Mouse (Mus musculus): ENCODE results near the gene Gtpbp3.

The Gtpbp3 gene

GRCm38 (mm10) chr8:71537028-71537867, 49.3 kb downstream of the Gtpbp3 start, which contains the start of gene Bst2:
Gene Bst2, minus strand, starts transcription at chr8:71537456.
- DNase-seq, result peak; percentile 89

- DNase-seq, result peak; percentile 88
These were observed 54.9 kb downstream of the Gtpbp3 start, which contains the start of gene Mvb12a for GRCm38 (mm10) chr8:71542632-71543343. Gene Mvb12a, plus strand, starts transcription at chr8:71542922.

- no peak for DNase-seq
These were observed 55.9 kb downstream of the Gtpbp3 start for GRCm38 (mm10) chr8:71543755-71544154.

- DNase-seq, result no peak
These were observed 57.1 kb downstream of the Gtpbp3 start for GRCm38 (mm10) chr8:71545053-71545452.

GRCm38 (mm10) chr8:71547590-71547989, 59.7 kb downstream of the Gtpbp3 start:
- DNase-seq, result peak; percentile 84

Data from thymus, postnatal 4 days (tissue).